Mouse (Mus musculus) midbrain, embryonic 10.5 days (tissue): ENCODE data around the gene Med24. TPM values are rescaled to one million over a fixed set of nuclear protein-coding genes. Genes with fewer than 3 reads are reported as not detected.

Experiments used
- DNase-seq: peaks from one replicate; pipeline ENCODE4 v3.0.0-alpha.2; 2017; ENCODE audit warnings: low spot score
- H3K27ac ChIP-seq: fragments of 300-500 bp; sonication (generic); replicated peaks from 2 replicates; pipeline ENCODE4 v1.5.1; 2016; ENCODE audit warnings: mild to moderate bottlenecking
- H3K27me3 ChIP-seq: fragments of 300-500 bp; sonication (generic); 2 replicates; pipeline ENCODE4 v1.6.1; 2016; ENCODE audit warnings: low read depth, mild to moderate bottlenecking; ENCODE audit not compliant: poor library complexity, severe bottlenecking
- H3K36me3 ChIP-seq: fragments of 300-500 bp; sonication (generic); 2 replicates; pipeline ENCODE4 v1.6.1; 2016; ENCODE audit warnings: mild to moderate bottlenecking, moderate library complexity
- H3K4me1 ChIP-seq: fragments of 300-500 bp; sonication (generic); 2 replicates; pipeline ENCODE4 v1.6.1; 2016
- H3K4me3 ChIP-seq: fragments of 300-500 bp; sonication (generic); 2 replicates; pipeline ENCODE4 v1.5.1; 2016; ENCODE audit warnings: mild to moderate bottlenecking, moderate library complexity
- H3K9me3 ChIP-seq: fragments of 300-500 bp; sonication (generic); replicated peaks from 2 replicates; pipeline ENCODE4 v1.6.1; 2016; ENCODE audit warnings: mild to moderate bottlenecking
- WGBS: fragments of 180-500 bp; shearing (Covaris S2); methylation state at CpG from one replicate; pipeline ENCODE4 v1.1.7; 2016; 5-methylcytosine and 5-hydroxymethylcytosine counted together
- polyA plus RNA-seq: library from polyadenylated mRNA; unstranded; fragments of >200 nt; fragmentation: Nextera tagmentation; extraction: Ambion mirVana; gene quantifications from 2 replicates; pipeline ENCODE4 v1.2.1, GENCODE M21; 2016

The Med24 gene
- 74.1 and 82.2 TPM in 2 replicates for polyA plus RNA-seq

GRCm38 (mm10) chr11:98729119-98729588, at the start of gene Med24:
TSS of gene Med24 (minus strand) at chr11:98729435.
- H3K4me3 ChIP-seq, result peak within 1 kb of the TSS; percentile 64
- peak within 1 kb of the TSS; percentile 83 for H3K27ac ChIP-seq
- peak; percentile 86 for DNase-seq
- no peaks in the 10 kb centered on the region for H3K27me3 ChIP-seq
- peaks cover 39% of the 10 kb centered on the region for H3K36me3 ChIP-seq
- WGBS, result under 1% methylated on average over 16 of the region's 16 CpGs
- peaks cover 10% of the 10 kb centered on the region for H3K4me1 ChIP-seq
- peaks cover 2% of the 10 kb centered on the region; the same call in 1 of the 2 replicates for H3K9me3 ChIP-seq

GRCm38 (mm10) chr11:98777888-98778287, 48.7 kb upstream of the Med24 start:
- H3K27me3 ChIP-seq, result peaks cover 8% of the 10 kb centered on the region; the same call in 1 of the 2 replicates
- H3K4me1 ChIP-seq, result peaks cover 72% of the 10 kb centered on the region
- no peaks in the 10 kb centered on the region for H3K36me3 ChIP-seq
- no peak overlapping the region for H3K4me3 ChIP-seq
- no peak overlapping the region for H3K27ac ChIP-seq
- no peak for DNase-seq
- H3K9me3 ChIP-seq, result no peaks in the 10 kb centered on the region

- H3K4me1 ChIP-seq, result peaks cover 71% of the 10 kb centered on the region
- no peaks in the 10 kb centered on the region for H3K9me3 ChIP-seq
- peak overlapping the region; percentile 27 for H3K4me3 ChIP-seq
- H3K36me3 ChIP-seq, result no peaks in the 10 kb centered on the region
- H3K27ac ChIP-seq, result peak overlapping the region; percentile 83
- 5% methylated on average over 9 of the region's 9 CpGs for WGBS
- H3K27me3 ChIP-seq, result peaks cover 8% of the 10 kb centered on the region; the same call in 1 of the 2 replicates
- DNase-seq, result peak; percentile 68
Observed at GRCm38 (mm10) chr11:98776843-98777590, 47.8 kb upstream of the Med24 start.

- Histone ChIP-seq H3K27ac (peak overlapping the region; percentile 83), H3K9me3 (no peaks in the 10 kb centered on the region), H3K4me3 (peak overlapping the region; percentile 56), H3K27me3 (peaks cover 8% of the 10 kb centered on the region; the same call in 1 of the 2 replicates), H3K4me1 (peaks cover 63% of the 10 kb centered on the region), H3K36me3 (0 out of 2 replicates have a peak, but pooled peaks cover 3% of the 10 kb centered on the region)
- WGBS, result 61% methylated on average over 12 of the region's 12 CpGs
- no peak for DNase-seq
Observed at GRCm38 (mm10) chr11:98776052-98776764, 47.0 kb upstream of the Med24 start.

GRCm38 (mm10) chr11:98775348-98776051, 46.3 kb upstream of the Med24 start:
- Histone ChIP-seq H3K27ac (peak overlapping the region; percentile 83), H3K4me1 (peaks cover 57% of the 10 kb centered on the region), H3K36me3 (peaks cover 6% of the 10 kb centered on the region; the same call in 1 of the 2 replicates), H3K9me3 (no peaks in the 10 kb centered on the region), H3K27me3 (peaks cover 8% of the 10 kb centered on the region; the same call in 1 of the 2 replicates), H3K4me3 (peak overlapping the region; percentile 56)
- WGBS, result 11% methylated on average over 15 of the region's 15 CpGs
- DNase-seq, result peak; percentile 92

- H3K9me3 ChIP-seq, result no peaks in the 10 kb centered on the region
- no peak for DNase-seq
- H3K36me3 ChIP-seq, result peaks cover 13% of the 10 kb centered on the region
- WGBS, result 2% methylated on average over 22 of the region's 22 CpGs
- peak within 1 kb of the TSS; percentile 56 for H3K4me3 ChIP-seq
- H3K4me1 ChIP-seq, result peaks cover 57% of the 10 kb centered on the region
- peak within 1 kb of the TSS; percentile 83 for H3K27ac ChIP-seq
- peaks cover 8% of the 10 kb centered on the region; the same call in 1 of the 2 replicates for H3K27me3 ChIP-seq
Observed at GRCm38 (mm10) chr11:98774582-98775347, 45.5 kb upstream of the Med24 start, which contains the start of gene Nr1d1. TSS of gene Nr1d1 (minus strand) at chr11:98775333.

- H3K27ac ChIP-seq, result peak overlapping the region; percentile 83
- peaks cover 8% of the 10 kb centered on the region; the same call in 1 of the 2 replicates for H3K27me3 ChIP-seq
- WGBS, result 2% methylated on average over 37 of the region's 37 CpGs
Observed at GRCm38 (mm10) chr11:98773635-98774295, 44.5 kb upstream of the Med24 start.

GRCm38 (mm10) chr11:98772667-98773171, 43.5 kb upstream of the Med24 start:
- 86% methylated on average over 8 of the region's 8 CpGs for WGBS
- peaks cover 8% of the 10 kb centered on the region; the same call in 1 of the 2 replicates for H3K27me3 ChIP-seq
- H3K9me3 ChIP-seq, result no peaks in the 10 kb centered on the region
- no peak for DNase-seq
- no peak overlapping the region for H3K27ac ChIP-seq
- H3K36me3 ChIP-seq, result peaks cover 23% of the 10 kb centered on the region
- no peak overlapping the region for H3K4me3 ChIP-seq
- H3K4me1 ChIP-seq, result peaks cover 74% of the 10 kb centered on the region

More at GRCm38 (mm10) chr11:98773635-98774295, 44.5 kb upstream of the Med24 start:
- DNase-seq, result peak; percentile 94
- H3K9me3 ChIP-seq, result no peaks in the 10 kb centered on the region
- peaks cover 66% of the 10 kb centered on the region for H3K4me1 ChIP-seq
- H3K4me3 ChIP-seq, result peak overlapping the region; percentile 56
- H3K36me3 ChIP-seq, result peaks cover 22% of the 10 kb centered on the region

- no peak for DNase-seq
- Histone ChIP-seq H3K9me3 (no peaks in the 10 kb centered on the region), H3K4me3 (no peak overlapping the region), H3K27me3 (peaks cover 8% of the 10 kb centered on the region; the same call in 1 of the 2 replicates), H3K27ac (no peak overlapping the region), H3K36me3 (peaks cover 23% of the 10 kb centered on the region), H3K4me1 (peaks cover 76% of the 10 kb centered on the region)
- 93% methylated on average over 11 of the region's 11 CpGs for WGBS
Observed at GRCm38 (mm10) chr11:98771844-98772525, 42.8 kb upstream of the Med24 start.

- no peak for DNase-seq
- Histone ChIP-seq H3K27ac (no peak overlapping the region), H3K36me3 (peaks cover 23% of the 10 kb centered on the region), H3K4me1 (peaks cover 76% of the 10 kb centered on the region), H3K4me3 (no peak overlapping the region), H3K9me3 (no peaks in the 10 kb centered on the region), H3K27me3 (peaks cover 8% of the 10 kb centered on the region; the same call in 1 of the 2 replicates)
- 93% methylated on average over 18 of the region's 18 CpGs for WGBS
Observed at GRCm38 (mm10) chr11:98771131-98771530, 41.9 kb upstream of the Med24 start.
